ENCODE assay signal across 9 mouse cellular contexts in the genomic region with DNA sequence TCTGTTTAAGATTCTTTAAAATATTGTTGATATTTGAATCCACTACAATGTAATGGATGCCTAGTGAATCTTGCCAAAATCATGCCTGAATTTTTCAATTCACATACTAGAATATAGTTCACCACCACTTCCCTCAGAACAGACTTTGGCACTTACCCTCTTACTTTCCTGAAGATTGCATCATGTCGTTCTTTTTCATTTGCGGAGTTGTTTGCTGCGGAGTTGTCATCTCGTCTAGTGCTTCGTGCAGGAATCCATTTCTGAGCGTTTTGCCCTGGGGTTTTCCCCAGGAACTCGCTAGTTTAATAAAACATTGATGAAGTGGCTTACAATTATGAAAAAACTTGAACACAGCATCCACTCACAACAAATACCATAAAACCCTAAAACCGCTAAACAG. TPM values are rescaled to one million over a fixed set of nuclear protein-coding genes. Genes with fewer than 3 reads are reported as not detected.
DNase-seq lines count a peak whose midpoint lies in the region; ATAC-seq and TF ChIP-seq lines count a peak whose summit lies in the region.
"Had no signal": no experiment of that assay in that cellular context is flagged by ENCODE, and none has a peak within 500 bp of the region (broad histone marks: within the 10 kb centered on the region; RNA-seq: fewer than 3 reads in every experiment).

No protein-coding gene starts in this region.

- TF ChIP-seq POLR2A in kidney, adult 2 months (IDR thresholded peaks at IDR 0.05; ENCODE audit: low read depth, low read length) = no peak

- peaks cover 37% of the 10 kb centered on the region for H3K4me1 ChIP-seq in erythroblast, embryonic 14.5 days (ENCODE audit: control insufficient read depth)
- H3K4me1 ChIP-seq in lung, postnatal 0 days (ENCODE audit: insufficient read depth, low read depth, low read length) = no peaks in the 10 kb centered on the region; the same call in 1 of the 2 replicates
- peaks cover 16% of the 10 kb centered on the region for H3K4me1 ChIP-seq in intestine, embryonic 16.5 days (ENCODE audit: control insufficient read depth, insufficient read depth, low read length)
- peaks cover 22% of the 10 kb centered on the region for H3K4me1 ChIP-seq in neural tube, embryonic 12.5 days
- no peaks in the 10 kb centered on the region for H3K4me1 ChIP-seq in kidney, adult 2 months (ENCODE audit: control insufficient read depth, insufficient read depth, low read length)

- no peak for TF ChIP-seq EP300 in lung, postnatal 0 days (IDR thresholded peaks at IDR 0.05)

- TF ChIP-seq CTCF in lung, postnatal 0 days (IDR thresholded peaks at IDR 0.05) = no peak
- TF ChIP-seq CTCF in kidney, adult 2 months (conservative IDR thresholded peaks at IDR 0.05; ENCODE audit: insufficient read depth, insufficient read length, low read depth, low read length) = no peak

- ATAC-seq in erythroblast, adult 5-6 weeks (replicated peaks; ENCODE audit: low FRiP score, poor library complexity, severe bottlenecking) = no peak
- no peak for ATAC-seq in lung, postnatal 0 days
- no peak for ATAC-seq in intestine, embryonic 16.5 days
- no peak for ATAC-seq in neural tube, embryonic 12.5 days (ENCODE audit: low FRiP score, low read depth)

- DNase-seq in lung, postnatal 0 days (ENCODE audit: low spot score) = peak; percentile 52
- no peak for DNase-seq in lung, postnatal 4 days
- DNase-seq in kidney, adult 2 months = no peak
- DNase-seq in T-cell, adult 2 months (ENCODE audit: low spot score) = no peak
- DNase-seq: thymus, adult 2 months had no signal

- no peak overlapping the region for H3K27ac ChIP-seq in lung, postnatal 0 days (ENCODE audit: low read length)
- no peak overlapping the region for H3K27ac ChIP-seq in intestine, embryonic 16.5 days (ENCODE audit: low read length)
- H3K27ac ChIP-seq in neural tube, embryonic 12.5 days = no peak overlapping the region
- no peak overlapping the region for H3K27ac ChIP-seq in kidney, adult 2 months (ENCODE audit: insufficient read depth, low read depth, low read length)

- no peak overlapping the region for H3K9ac ChIP-seq in lung, postnatal 0 days (replicated peaks; ENCODE audit: low read depth)
- no peak overlapping the region for H3K9ac ChIP-seq in intestine, embryonic 16.5 days (ENCODE audit: low read depth, low read length)
- H3K9ac ChIP-seq in neural tube, embryonic 12.5 days = no peak overlapping the region

- H3K4me3 ChIP-seq in erythroblast, embryonic 14.5 days (replicated peaks) = peak overlapping the region; percentile 100
- H3K4me3 ChIP-seq in lung, postnatal 0 days (ENCODE audit: low read depth, low read length) = no peak overlapping the region
- H3K4me3 ChIP-seq in intestine, embryonic 16.5 days (ENCODE audit: low read length) = no peak overlapping the region
- H3K4me3 ChIP-seq in neural tube, embryonic 12.5 days = no peak overlapping the region
- H3K4me3 ChIP-seq in kidney, adult 2 months (ENCODE audit: insufficient read depth, low read depth, low read length) = no peak overlapping the region

- 44% methylated on average over 8 of the region's 8 CpGs for WGBS in lung, postnatal 0 days
- 80% methylated on average over 8 of the region's 8 CpGs for WGBS in intestine, embryonic 16.5 days
- 90% methylated on average over 8 of the region's 8 CpGs for WGBS in neural tube, embryonic 12.5 days
- 58% methylated on average over 8 of the region's 8 CpGs for WGBS in kidney, adult 2 months

- H3K9me3 ChIP-seq in erythroblast, embryonic 14.5 days (ENCODE audit: control insufficient read depth, low read length) = no peaks in the 10 kb centered on the region
- no peaks in the 10 kb centered on the region for H3K9me3 ChIP-seq in lung, postnatal 0 days (ENCODE audit: low read length)
- no peaks in the 10 kb centered on the region for H3K9me3 ChIP-seq in intestine, embryonic 16.5 days (ENCODE audit: control insufficient read depth, low read length)
- no peaks in the 10 kb centered on the region for H3K9me3 ChIP-seq in neural tube, embryonic 12.5 days

- H3K27me3 ChIP-seq in erythroblast, embryonic 14.5 days (ENCODE audit: control insufficient read depth) = no peaks in the 10 kb centered on the region
- H3K27me3 ChIP-seq in lung, postnatal 0 days (replicated peaks; ENCODE audit: insufficient read depth, low read length) = no peaks in the 10 kb centered on the region
- no peaks in the 10 kb centered on the region for H3K27me3 ChIP-seq in intestine, embryonic 16.5 days (replicated peaks; ENCODE audit: control insufficient read depth, insufficient read depth, low read length)
- H3K27me3 ChIP-seq in neural tube, embryonic 12.5 days (replicated peaks) = no peaks in the 10 kb centered on the region
- no peaks in the 10 kb centered on the region for H3K27me3 ChIP-seq in kidney, adult 2 months (replicated peaks; ENCODE audit: control insufficient read depth, insufficient read depth, low read length)

- H3K4me2 ChIP-seq in lung, postnatal 0 days (replicated peaks; ENCODE audit: low read depth, low read length) = 0 out of 2 replicates have a peak overlapping the region, but pooled peaks have one; percentile 17
- H3K4me2 ChIP-seq in intestine, embryonic 16.5 days (ENCODE audit: low read depth, low read length) = 0 out of 2 replicates have a peak overlapping the region, but pooled peaks have one; percentile 72
- peak overlapping the region; percentile 90 for H3K4me2 ChIP-seq in neural tube, embryonic 12.5 days (replicated peaks)

- peaks cover 73% of the 10 kb centered on the region for H3K36me3 ChIP-seq in erythroblast, embryonic 14.5 days (ENCODE audit: control insufficient read depth)
- H3K36me3 ChIP-seq in lung, postnatal 0 days (ENCODE audit: insufficient read depth, low read length) = peaks cover 51% of the 10 kb centered on the region
- peaks cover 28% of the 10 kb centered on the region for H3K36me3 ChIP-seq in intestine, embryonic 16.5 days (ENCODE audit: control insufficient read depth, insufficient read depth, low read length)
- H3K36me3 ChIP-seq in neural tube, embryonic 12.5 days = peaks cover 62% of the 10 kb centered on the region
- peaks cover 45% of the 10 kb centered on the region for H3K36me3 ChIP-seq in kidney, adult 2 months (ENCODE audit: control insufficient read depth, insufficient read depth, low read length)

RNA-seq across cellular contexts. Expression of a gene that starts 2.8 kb away (rescaled TPM):
- 36.1 and 50.3 TPM in 2 replicates for polyA plus RNA-seq in erythroblast, embryonic 14.5 days (2012)
- total RNA-seq in erythroblast, adult 5-6 weeks (2015; ENCODE audit: low replicate concordance) = 361 and 474 TPM in 2 replicates
- 338 and 576 TPM in 2 replicates for total RNA-seq in erythroblast, adult 5-6 weeks (2017; ENCODE audit: low replicate concordance)
- polyA plus RNA-seq in lung, postnatal 0 days (2015; fragmentation: Nextera tagmentation; extraction: Ambion mirVana) = 325 and 363 TPM in 2 replicates
- polyA plus RNA-seq in intestine, embryonic 16.5 days (2015; fragmentation: Nextera tagmentation; extraction: Ambion mirVana) = 621 and 629 TPM in 2 replicates
- 1,399 and 1,519 TPM in 2 replicates for polyA plus RNA-seq in neural tube, embryonic 12.5 days (2016; fragmentation: Nextera tagmentation; extraction: Ambion mirVana)
- polyA plus RNA-seq in kidney, adult 2 months (2012; rRNA removed) = 124 and 161 TPM in 2 replicates

RNA-seq across cellular contexts. Expression of a gene that starts 51.3 kb away (rescaled TPM):
- 0.73 and 0.95 TPM in 2 replicates for polyA plus RNA-seq in erythroblast, embryonic 14.5 days (2012)
- total RNA-seq in erythroblast, adult 5-6 weeks (2015; ENCODE audit: low replicate concordance) = 12.7 and 17.8 TPM in 2 replicates
- total RNA-seq in erythroblast, adult 5-6 weeks (2017; ENCODE audit: low replicate concordance) = 18.9 and 33.3 TPM in 2 replicates
- polyA plus RNA-seq in lung, postnatal 0 days (2015; fragmentation: Nextera tagmentation; extraction: Ambion mirVana) = 33.8 and 42.0 TPM in 2 replicates
- polyA plus RNA-seq in intestine, embryonic 16.5 days (2015; fragmentation: Nextera tagmentation; extraction: Ambion mirVana) = 45.1 and 48.7 TPM in 2 replicates
- polyA plus RNA-seq in neural tube, embryonic 12.5 days (2016; fragmentation: Nextera tagmentation; extraction: Ambion mirVana) = 100 and 102 TPM in 2 replicates
- 11.5 and 12.7 TPM in 2 replicates for polyA plus RNA-seq in kidney, adult 2 months (2012; rRNA removed)

Comparison
In these comparisons a context has a peak if more than half of its experiments do, and no peak if none do; other contexts are left out.
1. H3K4me2 ChIP-seq: peak in every context shown above with its lines; median percentile 90 in neural tube, embryonic 12.5 days; 72 in intestine, embryonic 16.5 days; 17 in lung, postnatal 0 days.